Mouse (Mus musculus): ENCODE data around the gene Plch2. TPM values are rescaled to one million over a fixed set of nuclear protein-coding genes. Genes with fewer than 3 reads are reported as not detected.

Plch2 gene
- polyA plus RNA-seq, 2 experiments: 10.6 to 11.4 TPM

DNA sequence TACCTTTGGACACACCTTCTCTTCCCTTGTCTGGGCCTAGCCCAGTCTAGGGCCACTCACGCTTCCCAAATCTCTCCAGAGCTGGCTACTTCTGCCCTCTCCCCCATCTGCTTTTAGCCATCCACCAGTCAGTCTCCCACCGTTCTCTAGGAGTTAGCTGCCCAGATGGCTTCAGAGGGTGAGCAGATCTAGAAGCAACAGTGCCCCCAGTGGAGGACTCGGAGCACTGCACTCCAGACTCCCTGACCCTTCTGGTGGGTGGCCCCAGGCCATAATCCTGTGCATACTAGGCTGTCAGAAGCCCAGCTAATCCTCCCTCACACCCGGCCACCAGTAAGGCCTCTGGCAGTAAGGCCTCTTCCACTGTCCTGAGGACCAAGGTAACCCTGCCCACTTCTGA lies 43.8 kb downstream of the Plch2 start:
- no peak overlapping the region for H3K9ac ChIP-seq (ENCODE audit: low read depth, low read length, severe bottlenecking)
- 4% methylated on average over 4 of the region's 4 CpGs for WGBS

DNA sequence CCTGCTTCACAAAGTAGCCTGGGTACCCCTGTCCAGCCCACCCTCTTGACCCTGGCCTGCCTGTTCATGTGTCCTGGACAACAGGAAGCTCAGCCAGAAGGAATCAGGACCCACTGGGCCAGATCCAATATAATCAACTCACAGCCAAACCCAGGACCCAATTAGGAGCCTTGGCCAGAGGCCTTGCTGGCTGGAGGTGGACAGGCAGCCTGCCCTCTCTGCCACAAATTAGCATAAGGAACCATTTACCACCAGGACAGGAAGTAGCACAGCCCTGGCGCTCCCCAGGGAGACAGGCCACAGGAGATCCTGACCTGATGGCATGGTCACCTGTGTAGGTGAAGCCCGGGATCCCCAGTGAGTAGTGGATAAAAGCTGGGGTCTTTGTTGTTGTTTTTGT lies 44.5 kb downstream of the Plch2 start:
- no peak overlapping the region for H3K27ac ChIP-seq (replicated peaks; ENCODE audit: low read depth, low read length)
- no peak for TF ChIP-seq POLR2A (IDR thresholded peaks at IDR 0.05; ENCODE audit: borderline replicate concordance, extremely low read depth, insufficient read depth, insufficient read length)
- WGBS: 39% methylated on average over 2 of the region's 2 CpGs

More for the DNA sequence above, 43.8 kb downstream of the Plch2 start:
- TF ChIP-seq POLR2A (IDR thresholded peaks at IDR 0.05; ENCODE audit: borderline replicate concordance, extremely low read depth, insufficient read depth, insufficient read length): no peak
- Histone ChIP-seq H3K4me2 (replicated peaks; ENCODE audit: low read depth, low read length, severe bottlenecking) (no peak overlapping the region), H3K4me1 (ENCODE audit: control insufficient read depth, insufficient read depth, low read length) (no peaks in the 10 kb centered on the region), H3K36me3 (ENCODE audit: control insufficient read depth, insufficient read depth, low read length) (no peaks in the 10 kb centered on the region), H3K27me3 (ENCODE audit: control insufficient read depth, insufficient read depth, low read length) (no peaks in the 10 kb centered on the region), H3K9me3 (ENCODE audit: control insufficient read depth, low read length) (no peaks in the 10 kb centered on the region), H3K4me3 (replicated peaks; ENCODE audit: low read length) (no peak overlapping the region), H3K27ac (replicated peaks; ENCODE audit: low read depth, low read length) (no peak overlapping the region)
- DNase-seq (ENCODE audit: low spot score) (peak; percentile 65), ATAC-seq (ENCODE audit: low FRiP score, low read depth) (peak; percentile 50; the same call in 1 of the 2 replicates)

DNA sequence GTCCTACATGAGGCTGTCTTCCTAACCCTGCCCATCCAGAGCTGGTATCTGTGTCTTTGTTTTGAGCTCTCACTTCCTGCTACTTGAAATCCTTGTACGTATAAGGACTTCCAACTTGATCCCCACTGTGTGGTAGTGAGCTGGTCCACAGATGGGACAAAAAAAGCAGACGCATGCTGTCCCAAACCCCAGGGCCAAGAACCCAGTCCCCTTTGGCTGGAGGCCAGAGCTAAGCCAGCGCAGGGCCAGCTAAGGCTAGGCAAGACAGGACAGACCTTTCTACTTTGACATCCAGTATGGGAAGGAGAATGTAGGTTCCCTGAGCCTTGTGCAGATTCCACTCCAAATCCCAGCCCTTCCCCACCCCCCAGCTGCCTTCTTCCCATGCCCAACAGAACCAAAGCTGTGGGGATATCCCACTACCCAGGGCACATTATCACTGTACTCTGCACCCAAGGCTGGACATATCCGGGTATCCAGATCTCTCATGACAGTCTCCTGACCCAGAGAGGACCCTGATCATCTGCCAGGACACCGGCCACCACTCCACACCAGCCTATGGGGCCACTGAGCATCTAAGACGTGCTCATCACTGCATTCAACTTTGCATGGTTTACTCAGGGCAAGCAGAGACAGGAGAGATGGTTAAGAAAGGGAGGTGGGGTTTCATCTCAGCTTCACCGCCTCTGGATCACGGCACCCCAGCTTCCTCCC lies 45.1 kb downstream of the Plch2 start:
- Histone ChIP-seq H3K9ac (ENCODE audit: low read depth, low read length, severe bottlenecking) (no peak overlapping the region), H3K36me3 (ENCODE audit: control insufficient read depth, insufficient read depth, low read length) (no peaks in the 10 kb centered on the region), H3K27ac (replicated peaks; ENCODE audit: low read depth, low read length) (no peak overlapping the region), H3K9me3 (ENCODE audit: control insufficient read depth, low read length) (no peaks in the 10 kb centered on the region), H3K4me3 (replicated peaks; ENCODE audit: low read length) (no peak overlapping the region), H3K27me3 (ENCODE audit: control insufficient read depth, insufficient read depth, low read length) (no peaks in the 10 kb centered on the region), H3K4me1 (ENCODE audit: control insufficient read depth, insufficient read depth, low read length) (no peaks in the 10 kb centered on the region), H3K4me2 (replicated peaks; ENCODE audit: low read depth, low read length, severe bottlenecking) (no peak overlapping the region)
- DNase-seq (ENCODE audit: low spot score) (no peak), ATAC-seq (ENCODE audit: low FRiP score, low read depth) (no peak)
- WGBS: 70% methylated on average over 8 of the region's 8 CpGs
- TF ChIP-seq POLR2A (IDR thresholded peaks at IDR 0.05; ENCODE audit: borderline replicate concordance, extremely low read depth, insufficient read depth, insufficient read length): no peak

More for the DNA sequence above, 44.5 kb downstream of the Plch2 start:
- no peaks in the 10 kb centered on the region for H3K4me1 ChIP-seq (ENCODE audit: control insufficient read depth, insufficient read depth, low read length)
- H3K27me3 ChIP-seq (ENCODE audit: control insufficient read depth, insufficient read depth, low read length): no peaks in the 10 kb centered on the region
- H3K9ac ChIP-seq (ENCODE audit: low read depth, low read length, severe bottlenecking): no peak overlapping the region
- H3K36me3 ChIP-seq (ENCODE audit: control insufficient read depth, insufficient read depth, low read length): no peaks in the 10 kb centered on the region
- no peak overlapping the region for H3K4me2 ChIP-seq (replicated peaks; ENCODE audit: low read depth, low read length, severe bottlenecking)
- DNase-seq (ENCODE audit: low spot score) (no peak), ATAC-seq (ENCODE audit: low FRiP score, low read depth) (no peak)
- H3K9me3 ChIP-seq (ENCODE audit: control insufficient read depth, low read length): no peaks in the 10 kb centered on the region
- no peak overlapping the region for H3K4me3 ChIP-seq (replicated peaks; ENCODE audit: low read length)

DNA sequence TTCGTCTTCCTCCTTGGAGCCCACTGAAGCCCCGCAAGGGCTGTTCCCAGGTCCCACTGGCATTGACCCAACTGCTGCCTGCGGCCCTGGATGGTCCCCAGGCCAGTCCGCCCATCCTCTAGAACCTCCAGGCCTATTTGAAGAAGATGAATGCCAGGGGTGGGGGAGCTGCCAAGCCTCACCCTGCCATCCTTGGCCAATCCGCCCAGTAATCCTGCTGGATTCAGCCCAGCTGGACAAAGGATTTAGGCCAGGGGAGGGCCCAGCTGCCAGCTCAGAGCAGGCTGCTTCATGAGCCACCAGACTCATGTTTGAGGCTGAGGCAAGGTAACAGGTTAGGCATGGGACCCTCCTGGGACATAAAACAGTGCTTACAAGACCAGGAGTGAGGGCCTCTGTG lies 45.7 kb downstream of the Plch2 start:
- no peak overlapping the region for H3K27ac ChIP-seq (replicated peaks; ENCODE audit: low read depth, low read length)
- DNase-seq (ENCODE audit: low spot score) (no peak), ATAC-seq (ENCODE audit: low FRiP score, low read depth) (no peak)
- H3K9ac ChIP-seq (ENCODE audit: low read depth, low read length, severe bottlenecking): no peak overlapping the region
- WGBS: 86% methylated on average over 5 of the region's 5 CpGs
- H3K27me3 ChIP-seq (ENCODE audit: control insufficient read depth, insufficient read depth, low read length): no peaks in the 10 kb centered on the region
- H3K4me1 ChIP-seq (ENCODE audit: control insufficient read depth, insufficient read depth, low read length): no peaks in the 10 kb centered on the region
- TF ChIP-seq POLR2A (IDR thresholded peaks at IDR 0.05; ENCODE audit: borderline replicate concordance, extremely low read depth, insufficient read depth, insufficient read length): no peak
- no peaks in the 10 kb centered on the region for H3K9me3 ChIP-seq (ENCODE audit: control insufficient read depth, low read length)
- no peaks in the 10 kb centered on the region for H3K36me3 ChIP-seq (ENCODE audit: control insufficient read depth, insufficient read depth, low read length)
- H3K4me3 ChIP-seq (replicated peaks; ENCODE audit: low read length): no peak overlapping the region
- H3K4me2 ChIP-seq (replicated peaks; ENCODE audit: low read depth, low read length, severe bottlenecking): no peak overlapping the region

DNA sequence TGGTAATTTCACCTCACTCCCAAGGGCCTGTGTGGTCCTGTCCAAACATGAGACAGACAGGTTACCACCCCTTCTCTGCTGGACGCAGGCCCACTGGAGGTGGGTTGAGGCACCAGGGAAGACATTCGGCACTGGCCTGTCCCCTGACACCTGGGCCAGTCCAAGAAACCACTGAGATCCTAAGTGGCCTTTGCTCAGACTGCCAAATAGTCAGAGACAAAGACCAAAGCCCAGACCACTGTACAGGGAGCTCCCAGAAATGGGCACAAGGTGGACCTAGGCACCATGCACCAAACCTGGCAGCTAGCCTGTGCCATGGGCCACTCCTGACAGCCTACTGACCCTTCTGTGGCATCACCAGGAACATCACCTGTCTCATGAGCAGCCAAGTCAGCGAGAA lies 47.4 kb downstream of the Plch2 start:
- H3K9me3 ChIP-seq (ENCODE audit: control insufficient read depth, low read length): no peaks in the 10 kb centered on the region
- H3K9ac ChIP-seq (ENCODE audit: low read depth, low read length, severe bottlenecking): no peak overlapping the region
- no peak for ATAC-seq (ENCODE audit: low FRiP score, low read depth)
- H3K4me3 ChIP-seq (replicated peaks; ENCODE audit: low read length): no peak overlapping the region
- no peak for DNase-seq (ENCODE audit: low spot score)
- 82% methylated on average over 3 of the region's 3 CpGs for WGBS
- no peaks in the 10 kb centered on the region for H3K27me3 ChIP-seq (ENCODE audit: control insufficient read depth, insufficient read depth, low read length)
- H3K27ac ChIP-seq (replicated peaks; ENCODE audit: low read depth, low read length): no peak overlapping the region
- no peaks in the 10 kb centered on the region for H3K36me3 ChIP-seq (ENCODE audit: control insufficient read depth, insufficient read depth, low read length)
- no peaks in the 10 kb centered on the region for H3K4me1 ChIP-seq (ENCODE audit: control insufficient read depth, insufficient read depth, low read length)
- no peak for TF ChIP-seq POLR2A (IDR thresholded peaks at IDR 0.05; ENCODE audit: borderline replicate concordance, extremely low read depth, insufficient read depth, insufficient read length)
- no peak overlapping the region for H3K4me2 ChIP-seq (replicated peaks; ENCODE audit: low read depth, low read length, severe bottlenecking)

Measured in limb, embryonic 14.5 days (tissue).